In genomic region chr5:92381550-92382348, GRCm38 (mm10) we compare ENCODE assay signal across 8 mouse cellular contexts. TPM values are rescaled to one million over a fixed set of nuclear protein-coding genes. Genes with fewer than 3 reads are reported as not detected.
DNase-seq lines count a peak whose midpoint lies in the region; ATAC-seq and TF ChIP-seq lines count a peak whose summit lies in the region.

No protein-coding gene starts in this region.

- 31% methylated on average over 12 of the region's 12 CpGs for WGBS in liver, postnatal 0 days (ENCODE audit: insufficient replicate concordance)
- 36% methylated on average over 12 of the region's 12 CpGs for WGBS in neural tube, embryonic 15.5 days
- WGBS in thymus, adult 2 months = 37% methylated on average over 12 of the region's 12 CpGs

- no peak overlapping the region for H3K4me2 ChIP-seq in liver, postnatal 0 days (ENCODE audit: low read depth, low read length)
- no peak overlapping the region for H3K4me2 ChIP-seq in neural tube, embryonic 15.5 days

- H3K9ac ChIP-seq in liver, postnatal 0 days (replicated peaks) = no peak overlapping the region
- H3K9ac ChIP-seq in neural tube, embryonic 15.5 days (replicated peaks) = no peak overlapping the region

- peak; percentile 76; the same call in 1 of the 2 replicates for ATAC-seq in erythroid progenitor cell, adult 5-6 weeks (replicated peaks; ENCODE audit: low FRiP score, poor library complexity, severe bottlenecking)
- peak; percentile 58 for ATAC-seq in liver, postnatal 0 days
- peak; percentile 90 for ATAC-seq in neural tube, embryonic 15.5 days (ENCODE audit: low FRiP score)

- H3K4me3 ChIP-seq in liver, postnatal 0 days (ENCODE audit: low read depth, low read length) = no peak overlapping the region
- H3K4me3 ChIP-seq in neural tube, embryonic 15.5 days (replicated peaks) = no peak overlapping the region
- H3K4me3 ChIP-seq in thymus, adult 2 months (ENCODE audit: control insufficient read depth, insufficient read depth, low read length) = no peak overlapping the region

- H3K27me3 ChIP-seq in liver, postnatal 0 days (ENCODE audit: insufficient read depth, low read length) = no peaks in the 10 kb centered on the region
- no peaks in the 10 kb centered on the region for H3K27me3 ChIP-seq in neural tube, embryonic 15.5 days (replicated peaks)
- no peaks in the 10 kb centered on the region for H3K27me3 ChIP-seq in thymus, adult 2 months (ENCODE audit: control insufficient read depth, insufficient read depth, low read length)

- peak; percentile 63 to 77 for DNase-seq in CD8-positive naive resting alpha-beta T cell, adult 2 months (ENCODE audit: low read depth in 2 of 2, low spot score in 2 of 2)
- DNase-seq in brain, adult 2 months (ENCODE audit: low read depth, low spot score) = peak; percentile 87
- DNase-seq in heart, postnatal 10 days = peak; percentile 85 to 90
- peak; percentile 81 to 91 for DNase-seq in kidney, postnatal 36 days
- peak; percentile 72 for DNase-seq in liver, postnatal 0 days
- DNase-seq in thymus, adult 2 months = peak; percentile 72

- TF ChIP-seq CTCF in liver, postnatal 0 days (IDR thresholded peaks at IDR 0.05; ENCODE audit: low read depth) = peak; percentile 82
- TF ChIP-seq CTCF in thymus, adult 2 months (IDR thresholded peaks at IDR 0.05; ENCODE audit: borderline replicate concordance, control insufficient read depth, extremely low read depth, insufficient read depth, low read length, poor library complexity) = no peak

- no peak for TF ChIP-seq POLR2A in thymus, adult 2 months (IDR thresholded peaks at IDR 0.05; ENCODE audit: control insufficient read depth, extremely low read depth, insufficient read depth, low read length, poor library complexity)

- intact Hi-C loops in heart, postnatal 10 days (cut with DNase I) = loop anchor here (1.0 to 2.0 kb wide), 2 partner anchors 17 to 69 kb away; no protein-coding TSS in a partner anchor

- no peak overlapping the region for H3K27ac ChIP-seq in liver, postnatal 0 days (ENCODE audit: low read depth)
- H3K27ac ChIP-seq in neural tube, embryonic 15.5 days (replicated peaks) = no peak overlapping the region
- no peak overlapping the region for H3K27ac ChIP-seq in thymus, adult 2 months (ENCODE audit: control insufficient read depth, insufficient read depth, low read length)

- no peaks in the 10 kb centered on the region for H3K36me3 ChIP-seq in liver, postnatal 0 days (replicated peaks; ENCODE audit: insufficient read depth, low read length)
- no peaks in the 10 kb centered on the region for H3K36me3 ChIP-seq in neural tube, embryonic 15.5 days
- no peaks in the 10 kb centered on the region for H3K36me3 ChIP-seq in thymus, adult 2 months (ENCODE audit: control insufficient read depth, insufficient read depth, low read length)

- TF ChIP-seq EP300 in liver, postnatal 0 days (IDR thresholded peaks at IDR 0.05; ENCODE audit: low read depth) = no peak

- no peaks in the 10 kb centered on the region for H3K4me1 ChIP-seq in liver, postnatal 0 days (ENCODE audit: insufficient read depth)
- H3K4me1 ChIP-seq in neural tube, embryonic 15.5 days = no peaks in the 10 kb centered on the region
- peaks cover 2% of the 10 kb centered on the region; the same call in 1 of the 2 replicates for H3K4me1 ChIP-seq in thymus, adult 2 months (replicated peaks; ENCODE audit: control insufficient read depth, insufficient read depth, low read length)

- no peaks in the 10 kb centered on the region for H3K9me3 ChIP-seq in liver, postnatal 0 days (ENCODE audit: low read length)
- H3K9me3 ChIP-seq in neural tube, embryonic 15.5 days (replicated peaks) = no peaks in the 10 kb centered on the region

RNA-seq across cellular contexts. Expression of gene Cxcl10, which starts 33.1 kb away (rescaled TPM):
- 6.1 and 18.4 TPM in 2 replicates for total RNA-seq in erythroid progenitor cell, adult 5-6 weeks (2015; ENCODE audit: low replicate concordance)
- 1.7 and 2.8 TPM in 2 replicates for total RNA-seq in erythroid progenitor cell, adult 5-6 weeks (2017; ENCODE audit: low replicate concordance)
- total RNA-seq in heart, postnatal 10 days (2021) = 1 to 10 TPM in 1 of 2 experiments, under 1 TPM in 1; 0.40 to 1.0 TPM
- 7.5 and 8.0 TPM in 2 replicates for polyA plus RNA-seq in liver, postnatal 0 days (2015; fragmentation: Nextera tagmentation; extraction: Ambion mirVana)
- 0.18 and 10.9 TPM in 2 replicates for polyA plus RNA-seq in neural tube, embryonic 15.5 days (2015; fragmentation: Nextera tagmentation; extraction: Ambion mirVana)
- 93.6 and 97.3 TPM in 2 replicates for polyA plus RNA-seq in thymus, adult 2 months (2012; rRNA removed)

RNA-seq across cellular contexts. Expression of gene Art3, which starts 50.1 kb away (rescaled TPM):
- total RNA-seq in erythroid progenitor cell, adult 5-6 weeks (2015; ENCODE audit: low replicate concordance) = not detected in 2 replicates
- total RNA-seq in erythroid progenitor cell, adult 5-6 weeks (2017; ENCODE audit: low replicate concordance) = not detected in 2 replicates
- total RNA-seq in heart, postnatal 10 days (2021) = 100 to 1,000 TPM; 369 to 606 TPM
- 2.3 and 4.0 TPM in 2 replicates for polyA plus RNA-seq in liver, postnatal 0 days (2015; fragmentation: Nextera tagmentation; extraction: Ambion mirVana)
- polyA plus RNA-seq in neural tube, embryonic 15.5 days (2015; fragmentation: Nextera tagmentation; extraction: Ambion mirVana) = 9.5 and 10.6 TPM in 2 replicates
- 4.5 and 12.7 TPM in 2 replicates for polyA plus RNA-seq in thymus, adult 2 months (2012; rRNA removed)

RNA-seq across cellular contexts. Expression of gene Nup54, which starts 53.3 kb away (rescaled TPM):
- total RNA-seq in erythroid progenitor cell, adult 5-6 weeks (2015; ENCODE audit: low replicate concordance) = 22.3 and 32.3 TPM in 2 replicates
- 16.3 and 19.8 TPM in 2 replicates for total RNA-seq in erythroid progenitor cell, adult 5-6 weeks (2017; ENCODE audit: low replicate concordance)
- total RNA-seq in heart, postnatal 10 days (2021) = 10 to 100 TPM; 20.7 to 27.0 TPM
- 14.4 and 15.2 TPM in 2 replicates for polyA plus RNA-seq in liver, postnatal 0 days (2015; fragmentation: Nextera tagmentation; extraction: Ambion mirVana)
- polyA plus RNA-seq in neural tube, embryonic 15.5 days (2015; fragmentation: Nextera tagmentation; extraction: Ambion mirVana) = 49.2 and 50.6 TPM in 2 replicates
- 26.9 and 34.6 TPM in 2 replicates for polyA plus RNA-seq in thymus, adult 2 months (2012; rRNA removed)

RNA-seq across cellular contexts. Expression of gene Cxcl9, which starts 53.9 kb away (rescaled TPM):
- total RNA-seq in erythroid progenitor cell, adult 5-6 weeks (2015; ENCODE audit: low replicate concordance) = 0.84 and 2.5 TPM in 2 replicates
- total RNA-seq in erythroid progenitor cell, adult 5-6 weeks (2017; ENCODE audit: low replicate concordance) = 1.4 and 23.5 TPM in 2 replicates
- under 1 TPM; 0.64 to 0.81 TPM for total RNA-seq in heart, postnatal 10 days (2021)
- polyA plus RNA-seq in liver, postnatal 0 days (2015; fragmentation: Nextera tagmentation; extraction: Ambion mirVana) = 0.20 and 0.35 TPM in 2 replicates
- polyA plus RNA-seq in neural tube, embryonic 15.5 days (2015; fragmentation: Nextera tagmentation; extraction: Ambion mirVana) = 0.15 TPM in 1 of 2 replicates, not detected in the other
- 24.5 and 41.8 TPM in 2 replicates for polyA plus RNA-seq in thymus, adult 2 months (2012; rRNA removed)
